Mouse (Mus musculus): Measurements from ENCODE around the gene Noxa1.

The Noxa1 gene

GRCm38 (mm10) chr2:25098005-25098615, 3.2 kb upstream of the Noxa1 start:
- no peak for DNase-seq (ENCODE audit: low read depth, low spot score)

DNA sequence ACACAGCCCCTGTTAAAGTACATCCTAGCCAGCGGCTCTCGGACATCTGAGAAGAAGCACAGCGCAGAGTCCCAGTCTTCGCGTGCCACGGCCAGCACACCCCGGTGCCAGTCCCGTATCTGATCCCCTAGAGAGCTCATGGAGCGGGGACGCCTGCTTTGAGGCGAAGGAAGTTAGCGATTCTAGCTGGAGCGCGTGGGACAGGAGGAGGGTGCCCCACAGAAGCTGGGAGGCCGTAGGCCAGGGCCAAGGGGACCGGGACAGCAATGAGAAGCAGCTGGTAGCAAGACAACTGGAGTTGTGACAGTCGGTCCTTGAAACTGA, 202 bp downstream of the Noxa1 start:
- no peak for DNase-seq (ENCODE audit: low read depth, low spot score)

- DNase-seq (ENCODE audit: low read depth, low spot score), result no peak
These were observed 6.3 kb downstream of the Noxa1 start for GRCm38 (mm10) chr2:25088636-25089035.

DNA sequence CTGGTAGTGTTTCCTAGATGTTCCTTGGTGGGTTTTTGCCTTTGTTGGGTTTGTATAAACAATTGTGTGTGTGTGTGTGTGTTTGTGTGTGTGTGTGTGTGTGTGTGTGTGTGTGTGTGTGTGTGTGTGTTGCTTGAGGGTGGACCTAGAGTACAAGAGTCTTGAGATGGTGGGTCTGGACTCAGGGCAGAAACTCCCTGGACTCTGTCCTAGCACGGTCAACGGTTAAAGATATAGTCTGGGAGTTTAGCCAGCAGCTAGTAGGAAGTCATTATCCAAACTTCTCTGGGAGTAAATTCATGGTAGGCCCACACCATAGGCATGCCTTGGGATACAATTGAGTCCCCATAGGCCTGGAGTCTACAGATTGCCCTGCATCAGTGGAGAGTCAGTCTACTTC, 7.1 kb downstream of the Noxa1 start:
- no peak for DNase-seq (ENCODE audit: low read depth, low spot score)

GRCm38 (mm10) chr2:25085571-25085970, 9.4 kb downstream of the Noxa1 start:
- no peak for DNase-seq (ENCODE audit: low read depth, low spot score)

GRCm38 (mm10) chr2:25083697-25084096, 11.3 kb downstream of the Noxa1 start:
- no peak for DNase-seq (ENCODE audit: low read depth, low spot score)

DNA sequence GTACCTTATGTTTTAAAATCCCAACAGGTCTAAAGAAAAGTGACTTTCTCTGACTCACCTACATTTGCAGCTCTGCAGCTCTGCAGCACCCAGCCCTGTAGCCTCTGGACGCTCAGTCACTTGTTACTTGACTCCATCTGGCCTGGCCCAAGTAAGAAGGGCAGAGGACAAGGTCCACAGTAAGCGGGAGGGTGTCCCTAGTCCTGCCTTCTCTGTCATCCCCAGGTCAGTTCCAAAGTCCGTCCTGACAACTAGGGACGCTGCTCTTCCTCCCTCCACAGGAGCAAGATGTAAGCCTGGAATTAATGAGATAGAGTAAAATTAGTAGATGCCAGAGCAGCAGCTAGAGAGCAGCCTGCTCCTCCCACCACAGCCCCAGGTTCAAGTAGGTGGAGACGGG, 14.9 kb downstream of the Noxa1 start, which contains the start of gene Entpd8:
TSS of gene Entpd8 (plus strand) at position 229 of the 400 bp plus-strand sequence.
- no peak for DNase-seq (ENCODE audit: low read depth, low spot score)

- DNase-seq (ENCODE audit: low read depth, low spot score), result no peak
These were observed 16.0 kb downstream of the Noxa1 start for GRCm38 (mm10) chr2:25078967-25079366.

GRCm38 (mm10) chr2:25075506-25075905, 19.4 kb downstream of the Noxa1 start:
- DNase-seq (ENCODE audit: low read depth, low spot score), result no peak

GRCm38 (mm10) chr2:25072398-25072797, 22.6 kb downstream of the Noxa1 start:
- DNase-seq (ENCODE audit: low read depth, low spot score), result no peak

- no peak for DNase-seq (ENCODE audit: low read depth, low spot score)
These were observed 25.4 kb downstream of the Noxa1 start for GRCm38 (mm10) chr2:25069537-25069936.

GRCm38 (mm10) chr2:25066552-25066951, 28.4 kb downstream of the Noxa1 start:
- no peak for DNase-seq (ENCODE audit: low read depth, low spot score)

DNA sequence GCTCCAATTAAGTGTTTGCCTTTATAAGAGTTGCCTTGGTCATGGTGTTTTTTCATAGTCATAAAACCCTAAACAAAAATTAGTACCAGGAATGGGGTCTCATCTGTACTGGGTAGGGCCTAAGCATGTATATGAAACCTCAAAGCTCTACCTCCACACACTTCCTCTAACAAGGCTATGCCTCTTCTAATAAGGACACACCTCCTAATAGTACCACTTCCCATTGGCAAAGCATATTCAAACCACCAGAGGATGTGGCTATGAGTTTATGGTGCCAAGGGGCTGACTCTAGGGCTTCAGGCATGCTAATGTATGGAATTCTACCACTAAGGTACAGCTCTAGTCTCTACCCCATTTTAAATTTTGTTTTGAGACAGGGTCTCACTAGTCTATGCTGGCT, 29.4 kb downstream of the Noxa1 start:
- DNase-seq (ENCODE audit: low read depth, low spot score), result no peak

GRCm38 (mm10) chr2:25064285-25064684, 30.7 kb downstream of the Noxa1 start:
- DNase-seq (ENCODE audit: low read depth, low spot score), result no peak

- DNase-seq (ENCODE audit: low read depth, low spot score), result no peak
These were observed 31.4 kb downstream of the Noxa1 start for GRCm38 (mm10) chr2:25063523-25063922.

- DNase-seq (ENCODE audit: low read depth, low spot score), result no peak
These were observed 36.0 kb downstream of the Noxa1 start for GRCm38 (mm10) chr2:25058926-25059325.

DNA sequence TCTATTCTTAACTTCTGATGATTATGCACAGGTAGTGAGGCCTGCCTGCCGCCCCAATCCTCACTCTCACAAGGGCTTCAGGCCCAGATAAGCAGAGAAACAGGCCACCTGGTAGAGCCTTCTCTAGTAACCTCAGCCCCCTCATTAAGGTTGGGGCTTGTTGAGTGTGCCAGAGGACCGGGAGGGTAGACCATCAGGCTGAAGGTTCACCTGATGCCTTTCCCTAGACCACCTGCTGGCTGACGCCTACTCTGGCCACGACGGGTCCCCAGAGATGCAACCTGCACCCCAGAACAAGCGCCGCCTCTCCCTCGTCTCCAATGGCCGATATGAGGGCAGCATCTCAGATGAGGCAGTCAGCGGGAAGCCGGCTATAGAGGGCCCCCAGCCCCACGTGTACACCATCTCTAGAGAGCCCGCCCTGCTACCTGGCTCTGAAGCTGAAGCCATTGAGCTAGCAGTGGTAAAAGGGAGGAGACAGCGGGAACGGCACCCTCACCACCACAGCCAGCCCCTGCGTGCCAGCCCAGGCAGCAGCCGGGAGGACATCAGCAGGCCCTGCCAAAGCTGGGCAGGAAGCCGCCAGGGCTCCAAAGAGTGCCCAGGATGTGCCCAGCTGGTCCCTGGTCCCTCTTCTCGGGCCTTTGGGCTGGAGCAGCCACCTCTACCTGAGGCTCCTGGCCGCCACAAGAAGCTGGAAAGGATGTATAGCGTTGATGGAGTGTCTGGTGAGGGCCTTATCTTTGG, 39.4 kb downstream of the Noxa1 start:
- no peak for DNase-seq (ENCODE audit: low read depth, low spot score)

DNA sequence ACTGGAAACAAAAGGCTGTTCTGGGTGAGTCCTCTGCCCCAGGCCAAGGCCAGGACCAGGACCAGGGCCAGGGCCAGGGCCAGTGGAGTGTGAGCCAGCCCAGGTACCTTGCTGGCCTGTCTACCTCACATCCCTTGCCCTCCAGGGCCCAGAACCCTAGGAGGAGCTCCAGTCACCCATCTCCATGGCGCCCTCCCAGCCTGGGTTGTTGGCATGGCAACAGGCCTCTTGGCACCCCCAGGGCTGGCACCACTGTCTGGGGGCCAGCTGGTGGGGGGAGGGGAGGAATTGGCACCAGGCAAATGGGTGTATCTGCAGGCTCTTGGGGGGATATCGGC, 39.9 kb downstream of the Noxa1 start:
- no peak for DNase-seq (ENCODE audit: low read depth, low spot score)

DNA sequence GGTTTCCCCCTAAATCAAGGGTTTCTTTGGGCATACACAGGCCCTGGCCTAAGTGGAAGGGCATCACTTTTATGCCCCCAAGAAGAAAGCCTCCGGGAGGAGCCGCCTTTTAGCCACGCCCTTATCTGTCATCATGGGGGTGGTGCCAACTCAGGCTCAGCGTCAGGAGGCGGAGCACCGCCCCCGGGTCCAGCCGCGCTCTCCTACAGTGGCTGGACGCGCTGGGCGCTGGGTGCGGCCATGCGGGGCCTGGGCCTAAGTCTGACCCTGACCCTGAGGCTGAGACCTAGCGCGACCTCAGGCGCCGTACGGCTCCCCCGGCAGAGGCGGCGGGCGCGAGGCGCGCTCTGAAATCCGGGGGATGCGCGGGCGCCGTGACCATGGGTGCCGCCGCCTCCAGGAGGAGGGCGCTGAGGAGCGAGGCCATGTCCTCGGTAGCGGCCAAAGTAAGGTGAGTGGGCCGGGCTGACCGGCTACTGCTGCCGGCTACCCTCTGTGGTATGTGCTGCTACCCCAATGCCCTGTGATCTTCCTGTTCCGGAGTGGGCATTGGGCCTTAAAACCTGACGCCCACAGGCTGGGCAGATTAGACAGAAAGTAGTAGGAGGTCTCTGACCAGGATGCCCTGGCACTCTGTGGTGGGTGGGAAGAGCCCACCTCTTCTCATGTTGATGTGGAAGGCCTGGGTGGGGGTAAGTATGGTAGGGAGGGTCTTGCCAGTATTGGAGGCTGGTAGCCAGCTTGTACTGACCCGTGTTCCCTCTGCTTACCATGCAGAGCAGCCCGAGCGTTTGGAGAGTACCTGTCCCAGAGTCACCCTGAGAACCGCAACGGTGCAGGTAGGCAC, 40.5 kb downstream of the Noxa1 start, which contains the start of gene Nsmf:
TSS of gene Nsmf (plus strand) at position 135 of the 847 bp plus-strand sequence.
- DNase-seq (ENCODE audit: low read depth, low spot score), result no peak

GRCm38 (mm10) chr2:25053101-25053500, 41.8 kb downstream of the Noxa1 start:
- no peak for DNase-seq (ENCODE audit: low read depth, low spot score)

- no peak for DNase-seq (ENCODE audit: low read depth, low spot score)
These were observed 43.5 kb downstream of the Noxa1 start for GRCm38 (mm10) chr2:25051450-25051849.

DNA sequence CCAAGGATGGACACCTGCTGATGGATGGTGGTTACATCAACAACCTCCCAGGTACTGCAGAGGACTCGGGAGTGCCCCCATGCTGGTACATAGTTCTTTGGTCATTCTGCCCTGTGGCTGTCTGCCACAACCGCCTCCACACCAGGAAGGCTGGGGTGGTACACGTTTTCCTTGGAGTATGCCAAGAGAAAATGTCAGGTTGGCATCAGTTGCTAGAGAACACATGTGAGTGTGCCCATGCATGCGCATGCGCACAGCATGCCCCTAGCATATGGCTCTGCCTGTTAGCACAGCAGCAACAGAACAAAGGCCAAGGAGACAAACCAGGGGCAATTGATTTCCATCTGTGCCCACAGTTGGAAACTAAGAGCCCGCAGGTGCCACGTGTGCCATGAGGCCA, 44.0 kb downstream of the Noxa1 start:
- no peak for DNase-seq (ENCODE audit: low read depth, low spot score)

- no peak for DNase-seq (ENCODE audit: low read depth, low spot score)
These were observed 54.9 kb downstream of the Noxa1 start for GRCm38 (mm10) chr2:25040089-25040488.
